Mouse (Mus musculus) left cerebral cortex, postnatal 10 days (tissue): ENCODE results near the gene Itpr1. TPM values are rescaled to one million over a fixed set of nuclear protein-coding genes. Genes with fewer than 3 reads are reported as not detected.

Experiments
- DNase-seq, 2 experiments: peaks; one replicate each; pipeline ENCODE4 v3.0.0; 2021 to 2022; ENCODE audit warnings: low spot score in 2 of 2, mixed read lengths in 1 of 2; ENCODE audit errors: extremely low spot score in 1 of 2
- intact Hi-C: fragments of 180-260 bp; cut with DNase I; formaldehyde crosslinking; loops from one replicate; pipeline ENCODE4 v1.15.1; 2025
- total RNA-seq, 2 experiments: library from RNA; stranded (reverse); gene quantifications; 2 replicates each; pipeline ENCODE4 v1.2.3; 2021

The Itpr1 gene
- total RNA-seq, 2 experiments from 2014 or later: 88.2 to 89.7 TPM

DNA sequence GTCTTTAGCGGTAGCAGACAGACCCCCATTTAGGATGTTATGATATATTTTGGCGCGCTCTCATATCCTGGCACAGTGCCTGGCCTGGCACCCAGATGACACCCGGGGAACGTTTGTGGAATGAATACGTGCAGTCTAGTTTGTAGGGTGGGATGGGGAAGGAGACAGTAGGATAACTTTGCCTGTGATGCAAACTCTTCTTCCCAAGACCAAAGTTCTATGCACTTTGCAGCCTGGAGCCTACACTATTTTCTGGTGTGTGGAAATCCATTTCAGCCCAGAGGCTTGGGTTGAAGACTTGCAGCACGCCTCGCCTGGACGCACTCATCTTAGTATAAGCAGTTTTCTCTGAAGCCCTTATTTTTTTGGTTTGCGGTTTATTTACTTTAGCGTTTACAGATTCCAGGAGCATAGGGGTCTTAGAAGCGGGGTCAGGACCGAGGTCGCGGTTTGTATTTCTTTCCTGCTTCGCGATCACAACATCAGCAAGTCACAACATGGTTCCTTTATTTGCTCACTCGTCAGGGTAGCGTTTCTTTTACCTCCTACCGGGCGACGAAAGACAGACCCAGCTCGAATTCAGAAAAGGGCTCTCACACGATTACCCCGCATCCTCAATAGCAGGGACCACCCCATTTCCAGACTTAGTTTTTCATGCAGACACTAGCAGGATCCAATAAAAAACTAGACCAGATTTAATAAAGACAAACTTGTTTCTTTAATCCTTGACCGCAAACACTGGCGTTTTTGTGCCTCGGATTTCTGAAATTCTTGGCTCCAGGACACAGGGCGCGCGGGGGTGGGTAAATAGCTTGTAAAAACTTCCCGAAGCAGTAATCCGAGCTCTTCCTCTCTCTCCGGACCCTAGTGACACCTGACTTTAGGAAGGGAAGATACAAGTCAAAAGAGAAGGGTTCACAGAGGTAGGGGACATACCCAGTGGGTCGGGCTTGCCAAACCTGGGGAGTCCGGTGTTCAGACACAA, 708 bp upstream of the Itpr1 start:
- intact Hi-C loops: loop anchor here (10.0 kb wide), 2 partner anchors 117 to 133 kb away; no protein-coding TSS in a partner anchor

DNA sequence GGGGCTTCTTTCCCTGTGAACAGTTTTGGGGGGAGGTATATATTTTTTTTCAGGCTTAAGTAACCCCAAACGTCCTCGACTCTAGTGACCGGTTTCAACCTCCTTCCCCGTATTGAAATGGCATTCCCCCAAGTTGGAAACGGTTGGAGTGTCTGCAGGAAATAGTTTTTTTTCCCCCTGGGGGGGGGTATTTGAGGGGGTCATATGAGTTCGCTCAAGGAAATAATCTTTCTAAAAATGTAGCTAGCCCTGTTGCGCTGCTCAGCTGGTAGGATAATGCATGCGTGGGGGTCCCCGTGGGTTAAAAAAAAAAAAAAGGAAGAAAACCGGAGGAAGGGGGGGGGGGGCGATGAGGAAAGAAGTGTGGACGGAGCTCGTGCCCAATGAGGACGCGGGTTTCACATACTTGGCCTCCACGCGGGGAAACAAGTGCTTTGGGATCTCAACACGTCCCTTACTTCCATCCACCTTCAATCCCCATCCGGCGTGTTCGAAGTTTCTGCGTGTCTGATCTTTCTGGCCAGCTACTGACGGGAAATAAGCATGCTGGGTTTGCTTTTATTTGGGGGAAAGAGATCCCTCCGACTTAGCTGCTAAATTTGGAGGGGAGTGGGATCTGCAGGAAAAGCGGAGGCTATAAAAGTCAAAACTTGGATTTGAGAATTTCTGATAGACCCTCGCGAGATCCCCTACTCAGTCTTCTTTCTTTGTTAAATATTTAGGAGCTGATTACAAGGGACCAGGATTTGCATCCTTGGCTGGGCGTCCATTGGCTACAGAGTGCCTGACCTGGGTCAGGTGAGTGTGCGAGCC, 791 bp downstream of the Itpr1 start:
- DNase-seq: peak in 1 of 2 experiments; percentile 42
- intact Hi-C loops: loop anchor here (10.0 kb wide), 2 partner anchors 119 to 131 kb away; no protein-coding TSS in a partner anchor

More for the DNA sequence above, 708 bp upstream of the Itpr1 start:
- peak in 1 of 2 experiments; percentile 36 for DNase-seq

DNA sequence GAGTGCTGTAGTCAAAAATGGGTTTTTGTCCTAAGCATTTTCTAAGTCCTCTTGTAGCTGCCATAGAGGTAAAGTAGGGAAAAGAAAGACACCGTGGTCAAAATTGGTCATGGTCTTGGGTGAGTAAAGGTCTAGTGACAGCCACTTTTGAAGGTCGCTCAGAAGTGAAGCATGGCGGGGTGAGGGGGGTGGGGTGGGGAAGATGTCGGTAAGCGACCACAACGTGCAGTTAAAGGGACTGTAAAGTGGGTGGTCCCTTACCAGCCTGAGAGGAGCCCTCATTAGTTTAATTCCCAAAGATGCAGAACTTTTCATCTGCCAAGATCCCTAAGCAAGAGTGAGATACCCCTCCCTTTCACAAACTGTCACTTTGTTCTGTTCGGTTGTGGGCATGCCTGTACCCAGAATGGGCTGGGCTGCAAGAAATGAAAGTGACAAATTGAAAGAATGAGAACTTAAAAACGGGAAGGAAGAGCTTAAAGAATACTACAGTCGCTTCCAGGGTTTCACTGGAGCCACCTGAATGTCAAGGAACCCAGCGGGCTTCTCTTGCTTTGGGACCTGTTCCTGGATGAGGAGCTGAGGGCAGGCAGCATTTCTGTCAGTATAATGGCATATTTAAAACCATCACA, 1.5 kb downstream of the Itpr1 start:
- DNase-seq: no peak
- intact Hi-C loops: loop anchor here (10.0 kb wide), 2 partner anchors 120 to 130 kb away; no protein-coding TSS in a partner anchor

DNA sequence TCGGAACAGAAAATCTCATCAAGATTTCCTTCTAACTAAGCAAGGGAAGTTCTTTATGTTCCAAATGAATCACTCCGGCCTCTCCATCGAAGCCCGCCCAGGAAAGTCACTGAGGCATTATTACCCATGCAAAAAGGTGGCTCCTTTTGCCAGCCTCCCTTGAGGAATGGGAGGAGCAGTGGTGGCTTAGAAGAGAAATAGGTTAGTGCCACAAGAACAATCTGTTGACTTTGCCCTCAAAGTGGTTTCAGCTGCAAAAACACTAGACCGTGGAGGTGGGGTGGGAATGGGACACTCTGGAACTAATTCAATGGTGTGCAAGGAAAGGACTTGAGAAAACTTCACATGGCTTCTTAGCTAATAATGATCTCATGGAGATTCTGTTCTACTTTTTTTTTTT, 3.2 kb downstream of the Itpr1 start:
- intact Hi-C loops: loop anchor here (10.0 kb wide), 2 partner anchors 121 to 129 kb away; no protein-coding TSS in a partner anchor
- DNase-seq: no peak

DNA sequence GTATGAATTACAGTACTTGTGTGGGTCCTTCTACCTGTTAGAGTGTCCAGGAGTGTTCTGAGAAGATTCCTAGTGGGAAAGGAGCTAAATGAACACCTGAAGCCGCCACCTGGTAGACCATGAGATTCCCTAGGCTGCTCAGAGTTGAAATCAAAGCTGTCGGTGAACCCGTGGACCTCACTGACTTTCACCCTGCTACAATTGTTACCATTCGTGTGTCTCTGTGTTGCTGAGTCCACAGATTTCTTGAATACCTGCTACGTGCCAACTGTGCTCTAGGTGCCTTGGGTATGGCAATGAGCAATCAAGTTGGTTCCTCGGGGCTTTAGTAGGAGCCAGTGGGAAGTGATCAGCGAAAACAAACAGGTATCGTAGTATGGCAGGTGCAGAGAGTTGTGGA, 3.9 kb downstream of the Itpr1 start:
- intact Hi-C loops: loop anchor here (10.0 kb wide), 2 partner anchors 122 to 128 kb away; no protein-coding TSS in a partner anchor
- no peak for DNase-seq

DNA sequence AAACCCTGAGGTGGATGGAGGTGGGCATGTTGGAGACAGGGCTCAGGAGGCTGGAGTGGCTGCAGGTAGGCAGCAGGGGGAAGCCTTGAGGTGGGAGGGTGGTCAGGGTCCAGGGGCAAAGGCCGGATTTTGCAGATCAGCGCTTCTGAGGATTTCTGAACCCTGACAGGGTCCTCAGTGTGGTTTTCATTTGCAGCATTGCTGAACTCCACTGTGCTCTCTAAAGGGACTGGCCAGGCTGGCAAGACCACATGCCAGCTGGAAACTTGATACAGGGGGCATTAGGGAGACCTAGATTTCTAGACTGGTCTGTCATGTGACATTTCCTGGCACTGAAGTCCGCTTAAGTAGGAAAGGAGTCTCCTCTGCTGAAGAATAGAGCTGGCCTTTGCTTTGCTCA, 5.1 kb downstream of the Itpr1 start:
- intact Hi-C loops: loop anchor here (10.0 kb wide), 2 partner anchors 123 to 127 kb away; no protein-coding TSS in a partner anchor
- DNase-seq: no peak

DNA sequence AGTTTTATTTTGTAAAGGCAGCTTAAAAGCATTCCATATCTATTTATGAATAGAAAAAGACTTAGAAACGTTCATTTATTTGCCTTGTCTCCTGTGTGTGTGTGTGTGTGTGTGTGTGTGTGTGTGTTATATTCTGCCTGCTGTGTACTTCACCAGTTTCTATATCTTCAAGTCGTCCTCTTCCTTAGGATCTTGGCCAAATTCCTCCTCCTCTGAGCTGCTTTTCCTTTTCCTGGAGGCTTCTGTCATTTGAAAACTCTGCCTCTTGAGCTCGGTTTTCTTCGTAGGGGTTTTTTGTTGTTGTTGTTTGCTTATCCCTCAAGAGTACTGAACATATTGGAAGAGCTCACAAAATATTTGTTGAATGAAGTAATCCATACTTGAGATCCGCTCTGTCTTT, 9.5 kb downstream of the Itpr1 start:
- intact Hi-C loops: no loop called here
- no peak for DNase-seq

DNA sequence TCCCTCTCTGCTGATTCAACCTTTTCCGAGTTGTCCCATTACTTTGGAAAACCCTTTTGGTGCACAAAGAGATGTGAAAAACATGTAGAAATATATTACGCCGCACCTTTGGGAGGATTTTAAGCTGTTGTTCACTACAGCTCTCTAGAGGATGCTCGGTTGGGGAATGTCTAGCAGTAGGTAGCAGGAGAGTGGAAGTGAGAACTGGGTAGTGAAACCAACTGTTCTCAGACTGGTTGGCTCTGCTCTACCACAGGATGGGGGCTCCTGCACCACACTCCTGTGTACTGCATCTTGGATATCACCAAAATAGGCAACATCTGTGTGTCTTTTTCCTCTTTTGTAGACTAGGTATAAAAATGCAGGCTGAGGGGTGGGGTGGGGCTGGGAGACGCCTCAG, 10.0 kb downstream of the Itpr1 start:
- no peak for DNase-seq
- intact Hi-C loops: no loop called here

DNA sequence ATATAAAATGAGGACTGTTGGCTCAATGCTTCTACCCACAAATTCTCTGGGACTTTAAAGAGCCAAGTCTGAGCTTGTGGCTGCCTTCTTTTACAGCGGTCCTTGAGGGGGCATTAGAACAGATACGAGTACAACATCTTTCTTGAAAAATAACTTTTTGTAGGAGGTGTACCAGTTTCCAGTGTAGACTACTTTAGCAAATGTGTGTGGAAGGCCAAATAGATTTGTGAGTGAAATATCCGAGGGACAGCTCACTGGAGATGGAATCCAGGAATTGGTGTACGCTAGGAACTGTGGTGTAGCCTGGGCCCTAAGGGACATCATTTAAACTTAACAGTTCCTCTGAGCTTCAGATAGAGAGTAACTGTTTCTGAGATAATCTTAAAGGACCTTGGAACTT, 11.5 kb downstream of the Itpr1 start:
- intact Hi-C loops: no loop called here
- DNase-seq: no peak

DNA sequence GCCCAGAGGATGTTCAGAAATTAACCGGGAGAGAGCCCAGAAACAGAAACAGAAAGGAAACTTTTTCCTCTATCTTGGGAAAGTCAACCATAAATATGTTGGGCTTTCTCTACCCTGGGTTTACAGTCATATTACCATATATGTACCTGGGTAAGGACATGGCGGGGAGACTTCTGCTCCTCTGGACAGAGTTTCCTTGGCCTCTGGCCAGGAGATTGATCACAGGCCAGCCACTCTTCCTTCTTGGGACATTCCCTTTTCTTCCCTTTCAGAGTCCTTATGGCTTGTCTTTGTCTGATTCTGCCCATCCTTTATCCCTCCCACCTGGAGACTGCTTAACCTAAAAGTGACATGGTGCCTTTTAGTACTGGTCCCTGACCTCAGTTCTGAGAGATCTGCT, 12.1 kb downstream of the Itpr1 start:
- DNase-seq: no peak
- intact Hi-C loops: no loop called here

DNA sequence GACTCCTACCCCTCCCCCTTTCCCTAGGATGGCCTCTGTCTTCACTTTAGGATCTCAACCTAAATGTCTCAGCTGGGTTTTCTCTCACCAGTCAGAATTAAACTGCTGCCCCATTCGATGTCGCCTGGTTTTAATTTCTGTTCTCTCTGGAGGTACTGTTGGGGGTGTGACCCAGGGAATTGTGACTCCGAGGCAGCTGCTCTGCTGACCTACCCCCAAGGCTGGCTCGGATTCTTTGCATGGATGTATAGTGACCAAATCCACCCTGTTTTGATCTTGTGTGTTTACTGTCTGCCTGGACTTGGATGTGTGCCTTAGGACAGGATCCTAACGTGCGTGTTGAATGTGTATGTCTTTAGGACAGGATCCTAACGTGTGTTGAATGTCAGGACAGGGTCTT, 13.3 kb downstream of the Itpr1 start:
- intact Hi-C loops: no loop called here
- DNase-seq: no peak

DNA sequence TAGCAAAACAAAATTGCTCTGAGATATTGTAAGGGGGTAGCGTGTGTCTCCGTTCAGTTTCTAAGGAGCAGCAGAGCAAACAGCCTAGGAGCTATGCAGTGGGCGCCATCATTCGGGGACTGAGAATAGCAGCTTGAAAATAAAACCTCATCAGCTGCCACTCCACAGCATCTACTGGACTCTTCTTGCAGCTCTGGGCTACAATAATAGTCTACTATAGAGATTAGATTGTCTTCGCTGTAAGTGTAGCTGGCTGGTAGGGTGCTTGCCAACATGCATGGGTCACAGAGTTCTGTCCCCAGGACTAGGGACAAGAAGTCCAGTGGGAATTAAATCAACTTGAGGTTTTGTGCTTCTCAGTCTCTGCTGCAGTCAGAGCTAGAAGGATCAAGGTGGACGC, 14.6 kb downstream of the Itpr1 start:
- intact Hi-C loops: no loop called here
- DNase-seq: no peak

DNA sequence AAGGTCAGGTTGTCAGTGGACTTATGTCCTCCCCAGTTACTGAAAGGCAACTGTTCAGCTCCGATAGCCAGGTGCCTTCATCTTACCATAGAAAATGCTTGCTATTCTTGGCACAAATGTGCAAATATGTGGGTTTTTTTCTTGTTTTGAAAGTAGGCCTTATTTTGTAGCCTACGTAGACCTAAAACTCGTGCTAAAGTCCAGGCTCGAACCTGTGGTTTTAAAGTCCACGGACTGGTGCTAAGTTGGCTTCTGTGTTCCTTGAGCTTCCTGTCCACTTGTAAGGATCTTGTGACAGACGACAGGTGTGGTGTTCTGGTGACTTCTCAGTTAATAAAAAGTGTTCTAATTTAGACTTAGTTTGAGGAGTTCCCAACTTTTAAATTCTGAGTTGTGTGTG, 15.2 kb downstream of the Itpr1 start:
- no peak for DNase-seq
- intact Hi-C loops: no loop called here

DNA sequence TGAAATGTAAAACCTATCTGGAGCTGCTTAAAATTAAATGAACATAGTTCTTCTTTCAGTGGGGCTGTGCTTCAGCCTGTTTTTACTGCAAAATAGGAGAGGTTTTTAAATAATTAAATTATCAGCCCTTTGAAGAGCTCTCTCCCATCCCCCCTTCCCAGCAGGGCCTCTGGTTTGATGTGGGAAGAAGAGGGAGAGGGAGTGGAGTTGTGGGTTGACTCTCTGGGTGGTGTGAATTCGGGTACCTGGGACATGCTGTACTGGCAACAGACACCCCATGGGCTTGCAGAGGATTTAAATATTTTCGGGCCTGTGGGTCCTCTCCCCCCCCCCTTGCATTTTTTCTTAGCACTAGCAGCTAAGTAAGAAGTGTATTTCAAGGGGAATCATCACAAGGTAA, 15.7 kb downstream of the Itpr1 start:
- intact Hi-C loops: no loop called here
- peak in 1 of 2 experiments; percentile 51 for DNase-seq

DNA sequence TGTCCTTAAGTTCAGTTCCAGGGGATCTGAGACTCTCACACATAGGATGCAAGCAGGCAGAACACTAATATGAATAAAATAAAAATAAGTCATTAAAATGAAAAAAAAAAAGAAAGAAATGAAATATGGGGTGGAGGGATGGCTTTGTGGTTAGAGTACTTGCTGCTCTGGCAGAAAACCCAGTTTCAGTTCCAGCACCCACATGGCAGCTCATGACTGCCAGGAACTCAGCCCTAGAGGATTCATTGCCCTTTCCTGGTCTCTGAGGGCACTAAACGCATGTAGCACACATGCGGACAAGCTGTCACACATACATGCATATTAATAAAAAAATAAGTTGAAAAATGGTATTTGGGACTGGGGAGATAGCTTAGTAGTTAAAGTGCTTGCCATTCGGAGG, 17.7 kb downstream of the Itpr1 start:
- no peak for DNase-seq
- intact Hi-C loops: no loop called here

DNA sequence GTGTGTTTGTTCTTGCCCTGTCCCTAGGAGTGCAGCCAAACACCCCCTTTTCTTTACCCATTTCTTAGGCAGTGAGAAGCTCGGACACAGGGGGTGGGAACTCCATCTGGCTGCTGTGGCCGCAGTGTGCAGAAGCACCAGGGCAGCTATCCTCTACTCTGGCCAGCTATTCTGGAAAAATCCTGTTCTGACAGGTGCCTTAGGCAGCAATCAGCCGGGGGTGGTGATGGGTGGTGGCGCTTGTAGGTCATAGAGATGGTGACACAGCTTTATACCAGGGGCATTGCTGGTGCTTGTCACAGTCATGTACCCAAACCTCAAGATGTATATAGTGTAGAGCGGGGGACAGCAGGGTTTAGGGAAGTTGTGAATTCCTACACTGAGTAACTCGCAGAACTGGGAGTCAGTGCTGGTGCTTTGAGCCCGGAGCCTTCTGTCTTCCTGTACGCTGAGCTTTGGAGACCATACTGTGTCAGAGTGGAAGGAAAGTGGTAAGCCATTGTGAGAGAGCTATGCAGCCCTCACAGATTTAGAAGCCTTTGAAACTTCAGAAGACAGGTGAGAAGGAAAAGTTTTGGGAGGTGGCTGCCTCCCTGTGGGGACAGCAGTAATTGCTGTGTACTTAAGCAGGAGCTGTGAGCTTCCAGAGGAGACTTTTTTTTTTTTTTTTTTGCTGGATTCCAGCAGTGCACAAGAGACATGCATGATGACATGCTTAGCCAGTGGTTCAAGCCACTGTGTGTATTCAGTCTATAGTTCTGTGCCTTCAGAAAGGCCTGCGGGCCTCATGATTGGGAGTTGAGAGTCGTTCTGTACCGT, 19.2 kb downstream of the Itpr1 start:
- intact Hi-C loops: no loop called here
- DNase-seq: no peak

DNA sequence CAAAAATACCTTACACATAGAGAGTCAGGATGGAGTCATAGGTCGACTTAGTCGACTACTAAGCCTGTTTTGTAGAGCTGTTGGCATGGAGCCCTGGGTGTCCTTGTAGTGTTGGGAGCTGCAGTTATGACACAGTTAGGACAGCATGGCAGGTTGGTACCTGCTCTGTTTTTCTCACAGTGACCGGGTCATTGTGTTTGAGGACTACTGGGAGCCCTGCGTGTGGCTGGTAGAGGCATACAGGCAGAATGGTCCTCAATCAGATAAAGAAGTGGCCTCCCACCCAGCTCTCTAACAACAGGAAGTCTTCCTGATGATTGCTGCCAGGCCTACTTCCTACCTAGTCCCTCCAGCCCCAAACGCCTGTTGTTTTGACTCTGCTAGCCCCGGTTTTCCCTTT, 20.2 kb downstream of the Itpr1 start:
- DNase-seq: peak in 1 of 2 experiments; percentile 45
- intact Hi-C loops: no loop called here

DNA sequence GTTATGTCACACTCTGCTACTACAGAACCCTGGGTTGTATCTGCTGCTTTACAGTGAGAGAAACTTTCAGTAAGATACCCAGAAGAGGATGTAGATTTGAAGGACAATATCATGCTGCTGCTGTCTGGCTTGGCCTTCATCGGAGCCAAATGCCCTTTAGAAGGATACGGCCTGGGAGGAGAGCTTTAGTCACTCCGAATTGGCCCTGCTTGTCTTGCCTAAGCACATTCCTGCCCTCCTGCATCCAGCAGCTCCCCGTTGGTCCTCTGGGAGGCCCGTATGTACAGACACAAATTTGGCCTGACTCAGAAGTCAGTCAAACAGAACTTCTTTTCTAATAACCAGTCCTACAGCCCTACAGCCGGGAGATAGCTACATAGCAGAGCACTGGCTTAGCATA, 21.6 kb downstream of the Itpr1 start:
- intact Hi-C loops: no loop called here
- DNase-seq: no peak
